Mouse (Mus musculus) embryonic facial prominence, embryonic 14.5 days (tissue): ENCODE measurements at regions not wholly inside any gene's neighbourhood (a gene's known extent, or its start where the extent isn't known, plus 50 kb on each side); places are given as distances from the start of the nearest gene placed in this dataset.

Experiments
- ATAC-seq: fragments of 200-750 bp; cut with Nextera tagmentation; 2 replicates; pipeline ENCODE4 v1.8.0; 2017; ENCODE audit warnings: low read depth, moderate number of reproducible peaks, moderate TSS enrichment
- DNase-seq: peaks from one replicate; pipeline ENCODE4 v3.0.0-alpha.2; 2015; ENCODE audit warnings: low spot score
- H3K27ac ChIP-seq: fragments of 300-500 bp; sonication (generic); replicated peaks from 2 replicates; pipeline ENCODE4 v1.5.1; 2014; ENCODE audit warnings: low read depth, mild to moderate bottlenecking, low read length, moderate library complexity
- H3K27me3 ChIP-seq: fragments of 300-500 bp; sonication (generic); replicated peaks from 2 replicates; pipeline ENCODE4 v1.6.1; 2014; ENCODE audit warnings: low read length; ENCODE audit not compliant: control insufficient read depth, insufficient read depth
- H3K36me3 ChIP-seq: fragments of 300-500 bp; sonication (generic); 2 replicates; pipeline ENCODE4 v1.6.1; 2014; ENCODE audit warnings: low read length, mixed read lengths; ENCODE audit not compliant: control insufficient read depth, insufficient read depth
- H3K4me1 ChIP-seq: fragments of 300-500 bp; sonication (generic); 2 replicates; pipeline ENCODE4 v1.6.1; 2014; ENCODE audit warnings: antibody characterized with exemption, low read length; ENCODE audit not compliant: control insufficient read depth, insufficient read depth
- H3K4me2 ChIP-seq: fragments of 300-500 bp; sonication (generic); 2 replicates; pipeline ENCODE4 v1.6.1; 2014; ENCODE audit warnings: low read depth, mild to moderate bottlenecking, low read length, moderate library complexity, mixed read lengths
- H3K4me3 ChIP-seq: fragments of 300-500 bp; sonication (generic); 2 replicates; pipeline ENCODE4 v1.5.1; 2014; ENCODE audit warnings: low read depth, mild to moderate bottlenecking, low read length
- H3K9ac ChIP-seq: fragments of 300-500 bp; sonication (generic); 2 replicates; pipeline ENCODE4 v1.6.1; 2014; ENCODE audit warnings: low read depth, mild to moderate bottlenecking, low read length, moderate library complexity, mixed read lengths
- H3K9me3 ChIP-seq: fragments of 300-500 bp; sonication (generic); 2 replicates; pipeline ENCODE4 v1.6.1; 2016; ENCODE audit warnings: low read length; ENCODE audit not compliant: control insufficient read depth
- WGBS: fragments of 180-500 bp; shearing (Covaris S2); extraction: QIAGEN DNeasy Blood & Tissue Kit; methylation state at CpG from one replicate; pipeline ENCODE4 v1.1.7; 2014; 5-methylcytosine and 5-hydroxymethylcytosine counted together

- ATAC-seq = no peak
Observed at GRCm38 (mm10) chr17:10069251-10069650, 250.4 kb downstream of the Qk start.

GRCm38 (mm10) chr17:10065131-10065530 is 254.5 kb downstream of the Qk start:
- Histone ChIP-seq H3K4me1 (no peaks in the 10 kb centered on the region), H3K27me3 (no peaks in the 10 kb centered on the region), H3K9me3 (no peaks in the 10 kb centered on the region), H3K9ac (no peak overlapping the region), H3K27ac (no peak overlapping the region), H3K4me2 (no peak overlapping the region), H3K36me3 (no peaks in the 10 kb centered on the region), H3K4me3 (no peak overlapping the region)
- ATAC-seq (no peak), DNase-seq (no peak)
- 80% methylated on average over 3 of the region's 3 CpGs for WGBS

More at GRCm38 (mm10) chr17:10069251-10069650, 250.4 kb downstream of the Qk start:
- WGBS = 91% methylated on average over 3 of the region's 3 CpGs
- H3K4me1 ChIP-seq = no peaks in the 10 kb centered on the region
- H3K27ac ChIP-seq = no peak overlapping the region
- no peak overlapping the region for H3K4me2 ChIP-seq
- H3K4me3 ChIP-seq = no peak overlapping the region
- H3K9ac ChIP-seq = no peak overlapping the region
- H3K36me3 ChIP-seq = no peaks in the 10 kb centered on the region
- H3K27me3 ChIP-seq = no peaks in the 10 kb centered on the region
- no peaks in the 10 kb centered on the region for H3K9me3 ChIP-seq
- DNase-seq = no peak

- no peaks in the 10 kb centered on the region for H3K27me3 ChIP-seq
- no peak overlapping the region for H3K27ac ChIP-seq
- no peak overlapping the region for H3K9ac ChIP-seq
- H3K4me3 ChIP-seq = no peak overlapping the region
- H3K9me3 ChIP-seq = no peaks in the 10 kb centered on the region
- no peaks in the 10 kb centered on the region for H3K4me1 ChIP-seq
- WGBS = 74% methylated on average over 8 of the region's 8 CpGs
- H3K4me2 ChIP-seq = no peak overlapping the region
- no peak for DNase-seq
- no peak for ATAC-seq
- H3K36me3 ChIP-seq = no peaks in the 10 kb centered on the region
Observed at GRCm38 (mm10) chr17:10062546-10063100, 257.0 kb downstream of the Qk start.

- WGBS = 78% methylated on average over 1 of the region's 1 CpGs
- no peaks in the 10 kb centered on the region for H3K4me1 ChIP-seq
Observed at GRCm38 (mm10) chr17:10057736-10058135, 261.9 kb downstream of the Qk start.

GRCm38 (mm10) chr17:10056096-10056495 is 263.6 kb downstream of the Qk start:
- Histone ChIP-seq H3K27me3 (no peaks in the 10 kb centered on the region), H3K4me3 (no peak overlapping the region), H3K27ac (no peak overlapping the region), H3K9me3 (no peaks in the 10 kb centered on the region), H3K4me1 (no peaks in the 10 kb centered on the region), H3K4me2 (no peak overlapping the region), H3K9ac (no peak overlapping the region), H3K36me3 (no peaks in the 10 kb centered on the region)
- WGBS = 88% methylated on average over 2 of the region's 2 CpGs
- DNase-seq (no peak), ATAC-seq (no peak)

More at GRCm38 (mm10) chr17:10057736-10058135, 261.9 kb downstream of the Qk start:
- ATAC-seq (no peak), DNase-seq (no peak)
- no peaks in the 10 kb centered on the region for H3K27me3 ChIP-seq
- no peak overlapping the region for H3K9ac ChIP-seq
- no peak overlapping the region for H3K4me2 ChIP-seq
- H3K27ac ChIP-seq = no peak overlapping the region
- H3K36me3 ChIP-seq = no peaks in the 10 kb centered on the region
- no peak overlapping the region for H3K4me3 ChIP-seq
- H3K9me3 ChIP-seq = no peaks in the 10 kb centered on the region

- WGBS = 78% methylated on average over 5 of the region's 5 CpGs
- DNase-seq (no peak), ATAC-seq (no peak)
- Histone ChIP-seq H3K27me3 (no peaks in the 10 kb centered on the region), H3K4me1 (no peaks in the 10 kb centered on the region), H3K27ac (no peak overlapping the region), H3K4me2 (no peak overlapping the region), H3K9ac (no peak overlapping the region), H3K36me3 (no peaks in the 10 kb centered on the region), H3K9me3 (no peaks in the 10 kb centered on the region), H3K4me3 (no peak overlapping the region)
Observed at GRCm38 (mm10) chr17:10054375-10054774, 265.3 kb downstream of the Qk start.

GRCm38 (mm10) chr17:10044336-10044735 is 275.3 kb downstream of the Qk start:
- H3K9me3 ChIP-seq = no peaks in the 10 kb centered on the region
- H3K9ac ChIP-seq = no peak overlapping the region
- H3K4me1 ChIP-seq = no peaks in the 10 kb centered on the region
- DNase-seq (no peak), ATAC-seq (no peak)
- H3K36me3 ChIP-seq = no peaks in the 10 kb centered on the region
- H3K4me2 ChIP-seq = no peak overlapping the region
- no peak overlapping the region for H3K4me3 ChIP-seq
- no peaks in the 10 kb centered on the region for H3K27me3 ChIP-seq
- H3K27ac ChIP-seq = no peak overlapping the region
- WGBS = 68% methylated on average over 5 of the region's 5 CpGs

- Histone ChIP-seq H3K4me2 (no peak overlapping the region), H3K9me3 (no peaks in the 10 kb centered on the region), H3K27me3 (no peaks in the 10 kb centered on the region), H3K9ac (no peak overlapping the region), H3K27ac (no peak overlapping the region), H3K4me3 (no peak overlapping the region), H3K36me3 (no peaks in the 10 kb centered on the region), H3K4me1 (no peaks in the 10 kb centered on the region)
- ATAC-seq = no peak
- 84% methylated on average over 5 of the region's 5 CpGs for WGBS
- no peak for DNase-seq
Observed at GRCm38 (mm10) chr17:10042042-10042652, 277.5 kb downstream of the Qk start.

- Histone ChIP-seq H3K36me3 (no peaks in the 10 kb centered on the region), H3K4me1 (no peaks in the 10 kb centered on the region), H3K4me2 (no peak overlapping the region), H3K9ac (no peak overlapping the region), H3K27me3 (no peaks in the 10 kb centered on the region), H3K9me3 (no peaks in the 10 kb centered on the region), H3K4me3 (no peak overlapping the region), H3K27ac (no peak overlapping the region)
- 60% methylated on average over 4 of the region's 4 CpGs for WGBS
- DNase-seq (peak; percentile 51), ATAC-seq (no peak)
Observed at GRCm38 (mm10) chr17:10040951-10041359, 278.7 kb downstream of the Qk start.
